Mouse (Mus musculus): Measurements from ENCODE around the gene Kcnh2.

Kcnh2 gene

GRCm38 (mm10) chr5:24307118-24307777 is 44.2 kb downstream of the Kcnh2 start:
- DNase-seq = no peak

- DNase-seq = peak in 1 of 2 experiments; percentile 30
Observed at GRCm38 (mm10) chr5:24303199-24303598, 48.2 kb downstream of the Kcnh2 start.

- DNase-seq = no peak
Observed at GRCm38 (mm10) chr5:24299845-24300589, 51.4 kb downstream of the Kcnh2 start.

GRCm38 (mm10) chr5:24291954-24292353 is 59.5 kb downstream of the Kcnh2 start:
- DNase-seq = no peak

- no peak for DNase-seq
Observed at GRCm38 (mm10) chr5:24286221-24286970, 65.0 kb downstream of the Kcnh2 start.

GRCm38 (mm10) chr5:24284145-24284544 is 67.3 kb downstream of the Kcnh2 start:
- DNase-seq = no peak

- no peak for DNase-seq
Observed at GRCm38 (mm10) chr5:24283181-24283580, 68.2 kb downstream of the Kcnh2 start.

- no peak for DNase-seq
Observed at GRCm38 (mm10) chr5:24280523-24280922, 70.9 kb downstream of the Kcnh2 start.

GRCm38 (mm10) chr5:24279527-24279926 is 71.9 kb downstream of the Kcnh2 start:
- no peak for DNase-seq

- no peak for DNase-seq
Observed at GRCm38 (mm10) chr5:24278206-24278605, 73.2 kb downstream of the Kcnh2 start.

- peak in 1 of 2 experiments; percentile 36 for DNase-seq
Observed at GRCm38 (mm10) chr5:24273683-24274621, 77.5 kb downstream of the Kcnh2 start.

GRCm38 (mm10) chr5:24270941-24271340 is 80.5 kb downstream of the Kcnh2 start:
- DNase-seq = no peak

Measured in lung, adult 18-20 months (tissue).